Mouse (Mus musculus) intestine, embryonic 14.5 days (tissue): Measurements from ENCODE around the gene Kcna10. TPM values are rescaled to one million over a fixed set of nuclear protein-coding genes. Genes with fewer than 3 reads are reported as not detected.

ENCODE experiments used
- ATAC-seq: fragments of 200-750 bp; cut with Nextera tagmentation; replicated peaks from 2 replicates; pipeline ENCODE4 v1.8.0; 2017; ENCODE audit warnings: low read depth, moderate number of reproducible peaks, moderate TSS enrichment, moderate library complexity; ENCODE audit not compliant: low FRiP score, low TSS enrichment
- DNase-seq: peaks from one replicate; pipeline ENCODE4 v3.0.0-alpha.2; 2018; ENCODE audit warnings: low spot score
- H3K27ac ChIP-seq: fragments of 300-500 bp; sonication (generic); 2 replicates; pipeline ENCODE4 v1.5.1; 2014; ENCODE audit warnings: low read depth, mild to moderate bottlenecking, control low read depth
- H3K27me3 ChIP-seq: fragments of 300-500 bp; sonication (generic); replicated peaks from 2 replicates; pipeline ENCODE4 v1.6.1; 2014; ENCODE audit warnings: low read length, control low read depth; ENCODE audit not compliant: control insufficient read depth, insufficient read depth
- H3K36me3 ChIP-seq: fragments of 300-500 bp; sonication (generic); 2 replicates; pipeline ENCODE4 v1.6.1; 2014; ENCODE audit warnings: low read length, control low read depth; ENCODE audit not compliant: control insufficient read depth, insufficient read depth
- H3K4me1 ChIP-seq: fragments of 300-500 bp; sonication (generic); replicated peaks from 2 replicates; pipeline ENCODE4 v1.6.1; 2014; ENCODE audit warnings: low read length, control low read depth, mixed read lengths; ENCODE audit not compliant: control insufficient read depth, insufficient read depth
- H3K4me2 ChIP-seq: fragments of 300-500 bp; sonication (generic); 2 replicates; pipeline ENCODE4 v1.6.1; 2014; ENCODE audit warnings: low read length
- H3K4me3 ChIP-seq: fragments of 300-500 bp; sonication (generic); 2 replicates; pipeline ENCODE4 v1.5.1; 2014; ENCODE audit warnings: low read depth, low read length, control low read depth, mixed read lengths
- H3K9ac ChIP-seq: fragments of 300-500 bp; sonication (generic); 2 replicates; pipeline ENCODE4 v1.6.1; 2014; ENCODE audit warnings: mild to moderate bottlenecking, low read length
- H3K9me3 ChIP-seq: fragments of 300-500 bp; sonication (generic); 2 replicates; pipeline ENCODE4 v1.6.1; 2016; ENCODE audit warnings: low read length, control low read depth; ENCODE audit not compliant: control insufficient read depth
- WGBS: fragments of 180-500 bp; shearing (Covaris S2); extraction: QIAGEN DNeasy Blood & Tissue Kit; methylation state at CpG from one replicate; pipeline ENCODE4 v1.1.7; 2014; 5-methylcytosine and 5-hydroxymethylcytosine counted together
- polyA plus RNA-seq: library from polyadenylated mRNA; unstranded; fragments of >200 nt; fragmentation: Nextera tagmentation; extraction: Ambion mirVana; gene quantifications from 2 replicates; pipeline ENCODE4 v1.2.1, GENCODE M21; 2014

Gene Kcna10
- polyA plus RNA-seq = not detected in 2 replicates

DNA sequence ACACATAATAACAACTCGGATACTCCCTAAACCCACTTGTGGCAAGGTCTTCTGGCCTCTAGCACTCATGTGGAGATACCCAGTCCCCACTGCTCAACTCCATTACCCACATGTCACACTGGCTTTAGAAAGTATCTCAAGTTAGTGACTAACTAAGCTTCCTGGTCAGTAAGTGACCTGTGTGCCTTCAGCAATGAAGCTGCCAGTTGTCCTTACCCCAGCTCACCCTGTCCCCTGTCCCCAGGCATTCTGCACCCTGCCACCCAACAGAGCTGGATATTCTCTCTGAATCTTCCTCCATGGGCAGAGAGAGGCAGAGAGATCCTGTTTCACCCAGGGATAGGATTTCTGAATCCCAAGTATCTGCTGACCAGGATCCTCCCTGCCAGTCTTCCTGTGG, at the start of gene Kcna10:
Kcna10 (plus strand) TSS at position 301 of the 400 bp plus-strand sequence.
- no peak for DNase-seq
- ATAC-seq = no peak
- no peaks in the 10 kb centered on the region for H3K4me1 ChIP-seq
- no peak within 1 kb of the TSS for H3K4me3 ChIP-seq
- H3K4me2 ChIP-seq = no peak within 1 kb of the TSS
- H3K9me3 ChIP-seq = no peaks in the 10 kb centered on the region
- no peak within 1 kb of the TSS for H3K27ac ChIP-seq
- H3K27me3 ChIP-seq = no peaks in the 10 kb centered on the region
- 77% methylated on average over 1 of the region's 1 CpGs for WGBS
- H3K9ac ChIP-seq = no peak within 1 kb of the TSS
- H3K36me3 ChIP-seq = no peaks in the 10 kb centered on the region

DNA sequence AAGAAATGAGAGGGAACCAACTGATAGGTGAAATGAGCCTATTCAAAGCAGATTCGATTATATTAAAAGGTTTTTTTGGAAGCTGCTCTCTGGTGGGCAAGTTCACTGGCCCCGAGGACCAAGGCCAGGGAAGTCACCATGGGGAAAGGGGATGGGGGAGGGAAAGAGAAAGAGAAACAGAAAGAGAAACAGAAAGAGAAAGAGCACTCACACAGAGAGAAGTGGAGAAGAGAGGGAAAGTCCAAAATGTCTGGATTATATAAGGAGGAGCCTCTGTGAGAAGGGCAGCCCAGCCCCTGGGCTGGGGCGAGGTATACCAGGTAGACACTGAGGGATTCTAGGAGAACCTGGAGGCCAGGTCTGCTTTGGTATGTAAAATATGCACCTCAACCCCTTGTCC, 48.4 kb upstream of the Kcna10 start:
- ATAC-seq = no peak
- no peaks in the 10 kb centered on the region for H3K4me1 ChIP-seq
- H3K9me3 ChIP-seq = no peaks in the 10 kb centered on the region
- H3K27ac ChIP-seq = no peak overlapping the region
- H3K36me3 ChIP-seq = no peaks in the 10 kb centered on the region
- 73% methylated on average over 3 of the region's 3 CpGs for WGBS
- H3K4me2 ChIP-seq = no peak overlapping the region
- H3K4me3 ChIP-seq = no peak overlapping the region
- no peaks in the 10 kb centered on the region for H3K27me3 ChIP-seq
- DNase-seq = no peak
- H3K9ac ChIP-seq = no peak overlapping the region

- ATAC-seq (no peak), DNase-seq (no peak)
- Histone ChIP-seq H3K4me1 (no peaks in the 10 kb centered on the region), H3K9ac (no peak overlapping the region), H3K9me3 (no peaks in the 10 kb centered on the region), H3K4me2 (no peak overlapping the region), H3K27ac (no peak overlapping the region), H3K4me3 (no peak overlapping the region), H3K36me3 (no peaks in the 10 kb centered on the region), H3K27me3 (no peaks in the 10 kb centered on the region)
- WGBS = 72% methylated on average over 7 of the region's 7 CpGs
Observed at GRCm38 (mm10) chr3:107147126-107147525, 35.7 kb upstream of the Kcna10 start.

DNA sequence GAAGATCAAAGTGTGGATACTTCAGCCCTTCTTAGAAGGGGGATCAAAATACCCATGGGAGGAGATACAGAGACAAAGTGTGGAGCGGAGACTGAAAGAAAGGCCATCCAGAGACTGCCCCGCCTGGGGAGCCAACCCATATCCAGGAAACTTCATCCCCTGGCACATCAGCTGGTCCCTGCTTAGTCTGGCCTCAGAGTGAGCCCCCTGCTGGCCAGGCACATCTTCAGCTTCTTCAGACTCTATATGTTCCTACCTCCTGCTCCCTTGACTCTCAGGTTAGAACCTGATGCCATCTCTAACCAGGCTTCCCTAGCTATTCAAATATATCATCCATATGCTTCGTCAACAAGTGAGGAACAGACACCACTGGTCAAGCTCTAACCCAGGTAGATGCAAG, 33.9 kb upstream of the Kcna10 start:
- DNase-seq (no peak), ATAC-seq (no peak)
- H3K27me3 ChIP-seq = no peaks in the 10 kb centered on the region

DNA sequence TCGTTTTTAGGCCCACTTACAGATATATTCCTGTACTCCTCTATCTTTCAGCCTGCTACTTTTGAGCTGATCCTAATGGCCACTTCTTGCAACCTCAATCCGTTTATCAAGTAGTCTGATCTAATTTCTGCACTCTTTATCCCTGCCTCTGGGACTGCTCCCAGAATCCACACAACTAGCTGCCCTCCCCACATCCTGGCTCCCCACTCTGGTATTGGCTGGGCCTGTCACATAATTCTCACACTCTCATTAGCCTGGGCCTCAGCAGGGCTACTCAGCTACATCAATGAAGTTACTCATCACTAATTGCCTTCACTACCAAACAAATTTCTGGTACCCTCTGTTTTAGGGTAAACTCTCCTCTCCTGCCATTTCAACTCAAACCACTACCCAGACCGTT, 32.4 kb upstream of the Kcna10 start:
- no peak overlapping the region for H3K4me2 ChIP-seq
- no peak overlapping the region for H3K9ac ChIP-seq
- no peak overlapping the region for H3K27ac ChIP-seq
- H3K27me3 ChIP-seq = no peaks in the 10 kb centered on the region
- WGBS = 51% methylated on average over 3 of the region's 3 CpGs
- no peak for ATAC-seq
- no peak overlapping the region for H3K4me3 ChIP-seq
- no peaks in the 10 kb centered on the region for H3K9me3 ChIP-seq
- no peaks in the 10 kb centered on the region for H3K36me3 ChIP-seq
- no peaks in the 10 kb centered on the region for H3K4me1 ChIP-seq
- DNase-seq = no peak

More for the DNA sequence above, 33.9 kb upstream of the Kcna10 start:
- Histone ChIP-seq H3K4me1 (no peaks in the 10 kb centered on the region), H3K9me3 (no peaks in the 10 kb centered on the region), H3K4me3 (no peak overlapping the region), H3K36me3 (no peaks in the 10 kb centered on the region), H3K4me2 (no peak overlapping the region), H3K9ac (no peak overlapping the region), H3K27ac (no peak overlapping the region)
- 67% methylated on average over 3 of the region's 3 CpGs for WGBS

DNA sequence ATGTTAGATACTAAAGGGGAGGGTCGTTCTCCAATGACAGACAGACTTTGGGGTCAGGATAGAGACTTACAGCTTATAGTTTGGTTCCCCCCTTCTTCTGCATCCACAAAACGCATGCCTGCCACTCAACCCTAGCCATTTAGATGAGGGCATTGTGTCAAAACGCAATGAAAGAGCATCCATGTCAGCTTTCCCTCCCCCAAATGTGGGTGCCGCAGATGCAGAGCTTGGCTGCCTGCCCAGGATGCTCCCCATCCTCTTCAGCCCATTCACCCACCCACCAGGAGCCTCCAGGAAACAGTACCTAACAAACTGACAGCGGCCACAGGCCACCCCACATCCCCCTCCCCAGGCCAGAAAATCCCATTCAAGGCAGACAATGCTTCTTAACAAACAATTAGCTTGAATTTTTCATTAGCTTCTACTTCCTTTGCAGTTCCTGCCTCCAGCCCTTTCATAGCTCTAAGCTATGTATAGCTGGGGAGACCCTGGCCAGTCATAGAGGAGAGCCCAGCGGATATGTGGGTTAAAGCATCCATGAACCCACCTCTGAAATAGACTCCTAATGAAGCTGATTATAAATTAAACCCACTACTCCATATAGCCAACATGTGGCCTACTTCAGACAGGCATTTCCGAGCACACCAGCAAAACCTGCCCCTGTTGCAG, 31.9 kb upstream of the Kcna10 start:
- ATAC-seq = no peak
- 57% methylated on average over 7 of the region's 7 CpGs for WGBS
- DNase-seq = no peak
- Histone ChIP-seq H3K4me1 (no peaks in the 10 kb centered on the region), H3K4me3 (no peak overlapping the region), H3K27ac (no peak overlapping the region), H3K9me3 (no peaks in the 10 kb centered on the region), H3K27me3 (no peaks in the 10 kb centered on the region), H3K4me2 (no peak overlapping the region), H3K36me3 (no peaks in the 10 kb centered on the region), H3K9ac (no peak overlapping the region)

DNA sequence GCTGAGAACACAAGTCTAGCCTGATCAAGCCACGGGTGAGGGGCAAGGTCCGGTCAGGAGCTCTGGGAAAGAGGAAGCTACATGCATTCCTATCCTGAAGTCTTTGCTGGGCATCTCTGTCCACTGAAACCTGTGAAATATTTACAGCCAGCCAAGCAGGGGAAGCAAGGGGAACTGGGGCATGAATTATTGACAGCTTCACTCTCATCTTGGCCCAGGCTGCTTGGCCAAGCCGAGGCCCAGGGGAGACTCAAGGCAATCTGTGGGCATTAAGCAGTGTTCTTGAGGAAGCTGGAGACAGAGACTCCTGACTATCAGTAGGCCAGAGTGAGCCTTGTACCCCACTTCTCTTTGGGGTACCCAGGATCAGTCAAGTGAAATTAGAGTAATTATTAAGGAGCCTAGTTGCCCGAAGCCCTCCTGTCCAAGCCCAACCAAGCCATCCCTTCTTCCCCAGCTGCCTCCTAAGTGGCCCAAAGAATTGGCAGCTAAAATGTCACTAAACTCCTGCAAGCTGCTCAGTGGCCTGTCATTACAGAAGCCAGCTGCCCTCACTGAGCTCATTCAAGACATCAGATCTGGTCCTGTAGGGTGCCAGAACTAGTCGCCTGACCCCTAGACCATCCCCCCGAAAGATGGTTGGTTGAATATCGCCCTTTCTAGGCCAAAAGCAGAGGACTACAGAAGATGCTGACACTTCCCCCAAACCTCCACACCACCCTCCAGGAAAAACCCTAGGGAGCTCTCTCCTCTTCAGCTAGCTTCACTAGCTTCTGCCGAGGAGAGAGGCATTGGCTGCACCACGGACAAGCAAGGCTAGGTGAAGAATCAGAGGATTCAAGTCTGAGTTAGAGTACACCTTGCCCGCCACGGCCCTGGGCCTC, 28.8 kb upstream of the Kcna10 start:
- no peak overlapping the region for H3K4me2 ChIP-seq
- no peaks in the 10 kb centered on the region for H3K4me1 ChIP-seq
- H3K36me3 ChIP-seq = no peaks in the 10 kb centered on the region
- H3K9me3 ChIP-seq = no peaks in the 10 kb centered on the region
- H3K27ac ChIP-seq = no peak overlapping the region
- no peak for ATAC-seq
- DNase-seq = no peak
- WGBS = 84% methylated on average over 11 of the region's 11 CpGs
- H3K27me3 ChIP-seq = no peaks in the 10 kb centered on the region
- H3K9ac ChIP-seq = no peak overlapping the region
- no peak overlapping the region for H3K4me3 ChIP-seq

DNA sequence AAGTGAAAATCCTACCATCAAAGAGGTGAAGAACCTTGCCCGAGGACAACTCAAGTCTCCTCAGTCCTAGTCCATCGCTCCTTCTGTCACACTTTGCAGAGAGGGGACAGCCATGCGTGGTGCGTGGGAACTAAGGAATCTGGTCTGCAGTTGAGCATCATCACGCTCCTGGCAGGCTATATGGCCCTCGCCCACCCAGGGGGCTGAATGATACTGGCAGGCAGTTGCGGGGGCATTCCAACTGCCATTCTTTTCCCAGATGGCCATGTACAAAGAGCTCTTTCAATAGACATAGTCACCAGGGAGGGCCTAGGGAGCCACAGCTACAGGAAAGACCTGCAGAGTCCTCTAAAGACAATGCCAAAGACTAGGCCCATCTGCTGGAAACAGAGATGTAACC, 24.0 kb upstream of the Kcna10 start:
- Histone ChIP-seq H3K9me3 (no peaks in the 10 kb centered on the region), H3K27me3 (peaks cover 12% of the 10 kb centered on the region), H3K4me2 (no peak overlapping the region), H3K4me1 (0 out of 2 replicates have a peak, but pooled peaks cover 2% of the 10 kb centered on the region), H3K27ac (no peak overlapping the region), H3K36me3 (no peaks in the 10 kb centered on the region), H3K9ac (no peak overlapping the region), H3K4me3 (no peak overlapping the region)
- 86% methylated on average over 7 of the region's 7 CpGs for WGBS
- no peak for ATAC-seq
- DNase-seq = no peak
